Mouse (Mus musculus): Measurements from ENCODE around the gene Il24.

GRCm38 (mm10) chr1:130887354-130887753, at the start of gene Il24:
- TF ChIP-seq CTCF (IDR thresholded peaks at IDR 0.05) (no peak), POLR2A (IDR thresholded peaks at IDR 0.05; ENCODE audit: insufficient read depth, low read depth, low read length) (no peak)
